Mouse (Mus musculus): Measurements from ENCODE around the gene Frmd5. TPM values are rescaled to one million over a fixed set of nuclear protein-coding genes. Genes with fewer than 3 reads are reported as not detected.
A peak's percentile ranks its signal among the peaks of the same experiment; 100 is the strongest.

Gene Frmd5
- total RNA-seq, 4 experiments from 2014 or later: 72.7 to 177 (median 125) TPM

- DNase-seq: no peak
Measured at GRCm38 (mm10) chr2:121682361-121682760, 124.5 kb downstream of the Frmd5 start.

- no peak for DNase-seq
Measured at GRCm38 (mm10) chr2:121679711-121680110, 127.2 kb downstream of the Frmd5 start.

GRCm38 (mm10) chr2:121677649-121677986, 129.3 kb downstream of the Frmd5 start:
- DNase-seq: no peak

- no peak for DNase-seq
Measured at GRCm38 (mm10) chr2:121676951-121677648, 129.8 kb downstream of the Frmd5 start.

- no peak for DNase-seq
Measured at GRCm38 (mm10) chr2:121675895-121676294, 131.0 kb downstream of the Frmd5 start.

- peak; percentile 58 for DNase-seq
Measured at GRCm38 (mm10) chr2:121675136-121675535, 131.8 kb downstream of the Frmd5 start.

- DNase-seq: no peak
Measured at GRCm38 (mm10) chr2:121674211-121674610, 132.7 kb downstream of the Frmd5 start.

- no peak for DNase-seq
Measured at GRCm38 (mm10) chr2:121669846-121670245, 137.0 kb downstream of the Frmd5 start.

GRCm38 (mm10) chr2:121668256-121668655, 138.6 kb downstream of the Frmd5 start:
- DNase-seq: no peak

- peak; percentile 57 for DNase-seq
Measured at GRCm38 (mm10) chr2:121661160-121661502, 145.8 kb downstream of the Frmd5 start.

GRCm38 (mm10) chr2:121660461-121661159, 146.3 kb downstream of the Frmd5 start:
- peak; percentile 74 for DNase-seq

GRCm38 (mm10) chr2:121659350-121659749, 147.5 kb downstream of the Frmd5 start:
- no peak for DNase-seq

GRCm38 (mm10) chr2:121658123-121658767, 148.6 kb downstream of the Frmd5 start:
- DNase-seq: no peak

- DNase-seq: peak; percentile 66
Measured at GRCm38 (mm10) chr2:121655966-121656365, 150.9 kb downstream of the Frmd5 start.

GRCm38 (mm10) chr2:121655106-121655505, 151.8 kb downstream of the Frmd5 start:
- DNase-seq: no peak

- no peak for DNase-seq
Measured at GRCm38 (mm10) chr2:121646528-121646927, 160.4 kb downstream of the Frmd5 start.

- no peak for DNase-seq
Measured at GRCm38 (mm10) chr2:121642934-121643333, 164.0 kb downstream of the Frmd5 start.

- no peak for DNase-seq
Measured at GRCm38 (mm10) chr2:121632091-121632490, 174.8 kb downstream of the Frmd5 start.

GRCm38 (mm10) chr2:121630286-121630685, 176.6 kb downstream of the Frmd5 start:
- DNase-seq: no peak

GRCm38 (mm10) chr2:121628290-121628689, 178.6 kb downstream of the Frmd5 start:
- DNase-seq: no peak

- DNase-seq: no peak
Measured at GRCm38 (mm10) chr2:121625901-121626300, 181.0 kb downstream of the Frmd5 start.

- DNase-seq: no peak
Measured at GRCm38 (mm10) chr2:121621262-121622163, 185.4 kb downstream of the Frmd5 start.

All from adrenal gland, adult 8-10 months (tissue).